Mouse (Mus musculus): ENCODE results near the gene Nxph1. TPM values are rescaled to one million over a fixed set of nuclear protein-coding genes. Genes with fewer than 3 reads are reported as not detected.

Nxph1 gene
- polyA plus RNA-seq, 1 experiment from 2014 or later: 0.09 TPM

- H3K36me3 ChIP-seq: no peaks in the 10 kb centered on the region
- H3K27ac ChIP-seq (ENCODE audit: poor library complexity, severe bottlenecking): no peak overlapping the region
- H3K9ac ChIP-seq: no peak overlapping the region
- no peak overlapping the region for H3K4me3 ChIP-seq
- ATAC-seq (ENCODE audit: insufficient number of reproducible peaks, low FRiP score): no peak
- H3K27me3 ChIP-seq (replicated peaks): no peaks in the 10 kb centered on the region
- no peak overlapping the region for H3K4me2 ChIP-seq
- no peaks in the 10 kb centered on the region for H3K9me3 ChIP-seq (replicated peaks)
- H3K4me1 ChIP-seq (replicated peaks): no peaks in the 10 kb centered on the region
These were observed 199.7 kb downstream of the Nxph1 start for GRCm38 (mm10) chr6:9147966-9148365.

GRCm38 (mm10) chr6:9149791-9150190 lies 201.6 kb downstream of the Nxph1 start:
- H3K9ac ChIP-seq: no peak overlapping the region
- no peaks in the 10 kb centered on the region for H3K27me3 ChIP-seq (replicated peaks)
- no peak overlapping the region for H3K4me3 ChIP-seq
- no peak for ATAC-seq (ENCODE audit: insufficient number of reproducible peaks, low FRiP score)
- no peaks in the 10 kb centered on the region for H3K9me3 ChIP-seq (replicated peaks)
- H3K36me3 ChIP-seq: no peaks in the 10 kb centered on the region
- 61% methylated on average over 1 of the region's 1 CpGs for WGBS
- H3K4me1 ChIP-seq (replicated peaks): no peaks in the 10 kb centered on the region
- H3K4me2 ChIP-seq: no peak overlapping the region
- H3K27ac ChIP-seq (ENCODE audit: poor library complexity, severe bottlenecking): no peak overlapping the region

- Histone ChIP-seq H3K36me3 (no peaks in the 10 kb centered on the region), H3K27me3 (replicated peaks) (no peaks in the 10 kb centered on the region), H3K27ac (ENCODE audit: poor library complexity, severe bottlenecking) (no peak overlapping the region), H3K4me3 (no peak overlapping the region), H3K9me3 (replicated peaks) (no peaks in the 10 kb centered on the region), H3K9ac (no peak overlapping the region), H3K4me2 (no peak overlapping the region), H3K4me1 (replicated peaks) (no peaks in the 10 kb centered on the region)
- no peak for ATAC-seq (ENCODE audit: insufficient number of reproducible peaks, low FRiP score)
- WGBS: 72% methylated on average over 2 of the region's 2 CpGs
These were observed 211.0 kb downstream of the Nxph1 start for GRCm38 (mm10) chr6:9159191-9159590.

- 52% methylated on average over 3 of the region's 3 CpGs for WGBS
- no peak overlapping the region for H3K4me3 ChIP-seq
- no peak overlapping the region for H3K27ac ChIP-seq (ENCODE audit: poor library complexity, severe bottlenecking)
- H3K4me2 ChIP-seq: no peak overlapping the region
- H3K27me3 ChIP-seq (replicated peaks): no peaks in the 10 kb centered on the region
- ATAC-seq (ENCODE audit: insufficient number of reproducible peaks, low FRiP score): no peak
- no peaks in the 10 kb centered on the region for H3K4me1 ChIP-seq (replicated peaks)
- no peak overlapping the region for H3K9ac ChIP-seq
- H3K36me3 ChIP-seq: no peaks in the 10 kb centered on the region
- H3K9me3 ChIP-seq (replicated peaks): no peaks in the 10 kb centered on the region
These were observed 234.2 kb downstream of the Nxph1 start for GRCm38 (mm10) chr6:9182477-9182876.

GRCm38 (mm10) chr6:9210730-9211129 lies 262.5 kb downstream of the Nxph1 start:
- WGBS: 66% methylated on average over 4 of the region's 4 CpGs
- no peaks in the 10 kb centered on the region for H3K27me3 ChIP-seq (replicated peaks)
- no peaks in the 10 kb centered on the region for H3K9me3 ChIP-seq (replicated peaks)
- H3K4me1 ChIP-seq (replicated peaks): no peaks in the 10 kb centered on the region
- ATAC-seq (ENCODE audit: insufficient number of reproducible peaks, low FRiP score): no peak
- no peaks in the 10 kb centered on the region for H3K36me3 ChIP-seq
- no peak overlapping the region for H3K9ac ChIP-seq
- H3K27ac ChIP-seq (ENCODE audit: poor library complexity, severe bottlenecking): no peak overlapping the region
- H3K4me3 ChIP-seq: no peak overlapping the region
- no peak overlapping the region for H3K4me2 ChIP-seq

- 83% methylated on average over 4 of the region's 4 CpGs for WGBS
- no peaks in the 10 kb centered on the region for H3K36me3 ChIP-seq
- no peaks in the 10 kb centered on the region for H3K27me3 ChIP-seq (replicated peaks)
- no peak overlapping the region for H3K4me2 ChIP-seq
- no peaks in the 10 kb centered on the region for H3K4me1 ChIP-seq (replicated peaks)
- H3K9ac ChIP-seq: no peak overlapping the region
- no peak for ATAC-seq (ENCODE audit: insufficient number of reproducible peaks, low FRiP score)
- H3K27ac ChIP-seq (ENCODE audit: poor library complexity, severe bottlenecking): no peak overlapping the region
- no peaks in the 10 kb centered on the region for H3K9me3 ChIP-seq (replicated peaks)
- no peak overlapping the region for H3K4me3 ChIP-seq
These were observed 272.7 kb downstream of the Nxph1 start for GRCm38 (mm10) chr6:9220724-9221453.

- Histone ChIP-seq H3K36me3 (no peaks in the 10 kb centered on the region), H3K27me3 (replicated peaks) (no peaks in the 10 kb centered on the region), H3K27ac (ENCODE audit: poor library complexity, severe bottlenecking) (no peak overlapping the region), H3K9me3 (replicated peaks) (no peaks in the 10 kb centered on the region), H3K4me1 (replicated peaks) (no peaks in the 10 kb centered on the region), H3K4me2 (no peak overlapping the region), H3K9ac (no peak overlapping the region), H3K4me3 (no peak overlapping the region)
- ATAC-seq (ENCODE audit: insufficient number of reproducible peaks, low FRiP score): no peak
These were observed 286.6 kb downstream of the Nxph1 start for GRCm38 (mm10) chr6:9234802-9235201.

GRCm38 (mm10) chr6:9267998-9268397 lies 319.8 kb downstream of the Nxph1 start:
- Histone ChIP-seq H3K4me2 (no peak overlapping the region), H3K27ac (ENCODE audit: poor library complexity, severe bottlenecking) (no peak overlapping the region), H3K27me3 (replicated peaks) (no peaks in the 10 kb centered on the region), H3K4me3 (no peak overlapping the region), H3K36me3 (no peaks in the 10 kb centered on the region), H3K4me1 (replicated peaks) (no peaks in the 10 kb centered on the region), H3K9ac (no peak overlapping the region), H3K9me3 (replicated peaks) (no peaks in the 10 kb centered on the region)
- WGBS: 57% methylated on average over 1 of the region's 1 CpGs
- no peak for ATAC-seq (ENCODE audit: insufficient number of reproducible peaks, low FRiP score)

Other genes starting within 250 kb of the Nxph1 start
- gene Ica1, start 169.9 kb upstream of the Nxph1 start, polyA plus RNA-seq (2016; fragmentation: Nextera tagmentation; extraction: Ambion mirVana): 30.5 and 33.2 TPM in 2 replicates

Measured in heart, embryonic 12.5 days (tissue).